Mouse (Mus musculus) midbrain, postnatal 0 days (tissue): ENCODE data around the gene Emp3. TPM values are rescaled to one million over a fixed set of nuclear protein-coding genes. Genes with fewer than 3 reads are reported as not detected.
A peak's percentile ranks its signal among the peaks of the same experiment; 100 is the strongest.
"Not testable (repeated sequence)": the region's sequence is repeated elsewhere in the genome, so short reads cannot be mapped to it uniquely, and the experiment has no call there.

Source experiments
- ATAC-seq: fragments of 200-750 bp; cut with Nextera tagmentation; 2 replicates; pipeline ENCODE4 v1.8.0; 2017; ENCODE audit warnings: moderate number of reproducible peaks, mild to moderate bottlenecking, moderate TSS enrichment, moderate library complexity; ENCODE audit not compliant: low FRiP score
- DNase-seq: peaks from one replicate; pipeline ENCODE4 v3.0.0-alpha.2; 2015; ENCODE audit warnings: low spot score
- H3K27ac ChIP-seq: fragments of 300-500 bp; sonication (generic); 2 replicates; pipeline ENCODE4 v1.5.1; 2014; ENCODE audit warnings: low read depth, mild to moderate bottlenecking, low read length, mixed read lengths
- H3K27me3 ChIP-seq: fragments of 300-500 bp; sonication (generic); 2 replicates; pipeline ENCODE4 v1.6.1; 2014; ENCODE audit warnings: low read length, control low read depth, mixed read lengths; ENCODE audit not compliant: insufficient read depth
- H3K36me3 ChIP-seq: fragments of 300-500 bp; sonication (generic); 2 replicates; pipeline ENCODE4 v1.6.1; 2014; ENCODE audit warnings: low read length, control low read depth, mixed read lengths; ENCODE audit not compliant: insufficient read depth
- H3K4me1 ChIP-seq: fragments of 300-500 bp; sonication (generic); 2 replicates; pipeline ENCODE4 v1.6.1; 2014; ENCODE audit warnings: mild to moderate bottlenecking, control low read depth, antibody characterized with exemption, low read length, mixed read lengths; ENCODE audit not compliant: insufficient read depth
- H3K4me2 ChIP-seq: fragments of 300-500 bp; sonication (generic); 2 replicates; pipeline ENCODE4 v1.6.1; 2014; ENCODE audit warnings: low read depth, mild to moderate bottlenecking, low read length, mixed read lengths; ENCODE audit not compliant: poor library complexity, severe bottlenecking
- H3K4me3 ChIP-seq: fragments of 300-500 bp; sonication (generic); 2 replicates; pipeline ENCODE4 v1.5.1; 2014; ENCODE audit warnings: low read depth, mild to moderate bottlenecking, low read length, moderate library complexity
- H3K9ac ChIP-seq: fragments of 300-500 bp; sonication (generic); replicated peaks from 2 replicates; pipeline ENCODE4 v1.6.1; 2014; ENCODE audit warnings: mild to moderate bottlenecking, low read length, moderate library complexity, mixed read lengths; ENCODE audit not compliant: poor library complexity, severe bottlenecking
- H3K9me3 ChIP-seq: fragments of 300-500 bp; sonication (generic); 2 replicates; pipeline ENCODE4 v1.6.1; 2016; ENCODE audit warnings: low read length, control low read depth
- CTCF ChIP-seq: IDR thresholded peaks from 2 replicates; pipeline ENCODE4 v1.5.1; 2016; ENCODE audit warnings: antibody characterized with exemption, mild to moderate bottlenecking
- WGBS: fragments of 180-500 bp; shearing (Covaris S2); extraction: QIAGEN DNeasy Blood & Tissue Kit; methylation state at CpG from one replicate; pipeline ENCODE4 v1.1.7; 2014; 5-methylcytosine and 5-hydroxymethylcytosine counted together
- polyA plus RNA-seq: library from polyadenylated mRNA; unstranded; fragments of >200 nt; fragmentation: Nextera tagmentation; extraction: Ambion mirVana; gene quantifications from 2 replicates; pipeline ENCODE4 v1.2.1, GENCODE M21; 2015
- total RNA-seq: library from RNA; depleted of rRNA; stranded (reverse); fragments of >200 nt; gene quantifications from 2 replicates; pipeline ENCODE4 v1.2.3, GENCODE M21; 2014; rRNA removed

Emp3 gene
- 12.8 and 17.0 TPM in 2 replicates for total RNA-seq
- 36.4 and 38.5 TPM in 2 replicates for polyA plus RNA-seq

DNA sequence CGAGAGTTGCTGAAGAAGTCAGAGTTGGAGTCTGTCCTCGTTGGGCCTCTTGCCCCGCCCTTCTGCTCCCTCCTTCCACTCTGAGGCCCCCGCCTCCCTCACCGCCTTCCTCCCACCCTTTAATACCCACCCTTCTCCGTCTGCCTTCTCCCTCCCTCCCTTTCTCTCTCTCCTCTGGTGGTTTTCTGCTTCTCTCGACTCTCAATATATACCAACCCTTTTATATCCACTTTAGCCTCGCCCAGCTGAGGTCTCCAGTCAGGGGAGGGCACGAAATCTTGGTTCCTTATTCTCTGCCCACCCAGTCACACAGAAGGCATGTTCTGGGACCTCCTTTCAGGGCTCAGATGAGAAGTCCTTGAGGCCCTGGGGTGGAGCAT is at the start of gene Emp3:
Gene Emp3, minus strand, starts transcription at position 163 of the 380 bp plus-strand sequence.
- Histone ChIP-seq H3K9me3 (no peaks in the 10 kb centered on the region), H3K9ac (no peak within 1 kb of the TSS), H3K4me3 (peak within 1 kb of the TSS; percentile 10; the same call in 1 of the 2 replicates), H3K4me1 (peaks cover 9% of the 10 kb centered on the region; the same call in 1 of the 2 replicates), H3K36me3 (no peaks in the 10 kb centered on the region), H3K4me2 (peak within 1 kb of the TSS; percentile 10; the same call in 1 of the 2 replicates), H3K27me3 (no peaks in the 10 kb centered on the region), H3K27ac (no peak within 1 kb of the TSS)
- ATAC-seq (no peak), DNase-seq (no peak)
- 45% methylated on average over 9 of the region's 9 CpGs for WGBS
- no peak for TF ChIP-seq CTCF

GRCm38 (mm10) chr7:45956611-45957010 is 35.4 kb upstream of the Emp3 start:
- H3K27me3 ChIP-seq = no peaks in the 10 kb centered on the region
- 68% methylated on average over 4 of the region's 4 CpGs for WGBS
- no peaks in the 10 kb centered on the region for H3K9me3 ChIP-seq

GRCm38 (mm10) chr7:45949061-45949460 is 27.9 kb upstream of the Emp3 start:
- DNase-seq (no peak), ATAC-seq (no peak)
- Histone ChIP-seq H3K9ac (no peak overlapping the region), H3K4me1 (no peaks in the 10 kb centered on the region), H3K36me3 (no peaks in the 10 kb centered on the region), H3K27me3 (no peaks in the 10 kb centered on the region), H3K4me3 (no peak overlapping the region), H3K4me2 (no peak overlapping the region), H3K9me3 (no peaks in the 10 kb centered on the region), H3K27ac (no peak overlapping the region)
- 72% methylated on average over 4 of the region's 4 CpGs for WGBS
- no peak for TF ChIP-seq CTCF

More at GRCm38 (mm10) chr7:45956611-45957010, 35.4 kb upstream of the Emp3 start:
- no peaks in the 10 kb centered on the region for H3K4me1 ChIP-seq
- H3K36me3 ChIP-seq = no peaks in the 10 kb centered on the region
- H3K4me3 ChIP-seq = no peak overlapping the region
- no peak overlapping the region for H3K27ac ChIP-seq
- H3K4me2 ChIP-seq = no peak overlapping the region
- DNase-seq = no peak
- TF ChIP-seq CTCF = no peak
- no peak overlapping the region for H3K9ac ChIP-seq
- no peak for ATAC-seq

GRCm38 (mm10) chr7:45943280-45943679 is 22.1 kb upstream of the Emp3 start:
- H3K4me2 ChIP-seq, H3K4me3 ChIP-seq, ATAC-seq, H3K9me3 ChIP-seq, DNase-seq, H3K4me1 ChIP-seq, H3K36me3 ChIP-seq, H3K27me3 ChIP-seq, H3K27ac ChIP-seq, H3K9ac ChIP-seq: not testable (repeated sequence)
- WGBS = 50% methylated on average over 1 of the region's 1 CpGs
- TF ChIP-seq CTCF = peak; percentile 54

DNA sequence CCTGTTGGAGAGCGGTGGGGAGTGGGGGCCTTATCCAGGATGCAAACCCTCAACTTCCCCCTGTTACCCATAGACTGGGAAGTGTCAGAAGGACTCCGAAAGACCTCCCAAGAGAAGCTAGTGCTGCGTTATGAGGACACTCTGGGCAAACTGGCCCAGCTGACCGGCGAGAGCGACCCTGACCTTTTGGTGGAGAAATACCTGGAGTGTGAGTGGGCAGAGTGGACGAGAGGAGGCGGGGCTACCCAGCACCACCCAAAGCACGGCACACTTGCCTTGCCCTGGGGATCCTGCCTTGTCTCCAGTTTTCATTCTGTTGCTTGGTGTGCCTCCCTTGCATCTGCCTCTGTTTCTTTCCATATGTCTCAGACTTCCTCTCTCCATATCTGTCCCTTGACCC is 20.8 kb upstream of the Emp3 start:
- TF ChIP-seq CTCF = no peak
- no peaks in the 10 kb centered on the region for H3K4me1 ChIP-seq
- no peak overlapping the region for H3K27ac ChIP-seq
- H3K4me3 ChIP-seq = no peak overlapping the region
- ATAC-seq (no peak), DNase-seq (no peak)
- no peak overlapping the region for H3K4me2 ChIP-seq
- 92% methylated on average over 9 of the region's 9 CpGs for WGBS
- no peaks in the 10 kb centered on the region for H3K27me3 ChIP-seq
- H3K36me3 ChIP-seq = no peaks in the 10 kb centered on the region
- no peaks in the 10 kb centered on the region for H3K9me3 ChIP-seq
- H3K9ac ChIP-seq = no peak overlapping the region

DNA sequence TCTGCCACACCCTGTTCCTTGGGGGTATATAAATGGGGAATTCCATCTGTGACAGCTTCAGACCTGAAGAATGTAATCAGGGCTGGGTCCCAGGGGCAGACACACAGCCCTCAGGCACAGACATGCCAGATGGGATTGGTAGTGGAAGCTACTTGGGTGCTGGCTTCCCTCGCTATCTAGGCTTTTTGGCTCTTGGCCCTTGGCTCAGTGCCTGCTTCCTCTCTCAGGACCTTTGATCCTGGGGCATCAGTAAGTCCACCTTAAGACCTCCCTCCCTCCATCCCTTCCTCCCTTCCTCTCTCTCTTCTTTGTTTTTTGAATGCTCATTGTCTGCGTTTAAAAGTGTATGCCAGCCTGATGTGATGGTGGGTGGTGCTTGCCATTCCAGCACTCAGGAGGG is 18.6 kb upstream of the Emp3 start:
- H3K9me3 ChIP-seq = no peaks in the 10 kb centered on the region
- no peaks in the 10 kb centered on the region for H3K4me1 ChIP-seq
- no peak overlapping the region for H3K9ac ChIP-seq
- no peak for DNase-seq
- H3K4me3 ChIP-seq = no peak overlapping the region
- no peaks in the 10 kb centered on the region for H3K36me3 ChIP-seq
- H3K4me2 ChIP-seq = no peak overlapping the region
- H3K27ac ChIP-seq = no peak overlapping the region
- 48% methylated on average over 2 of the region's 2 CpGs for WGBS
- ATAC-seq = no peak
- no peaks in the 10 kb centered on the region for H3K27me3 ChIP-seq
- TF ChIP-seq CTCF = no peak
